Mouse (Mus musculus) urinary bladder, postnatal 36 days (tissue): ENCODE data around the gene Olfr8.
"Not testable (repeated sequence)": the region's sequence is repeated elsewhere in the genome, so short reads cannot be mapped to it uniquely, and the experiment has no call there.

ENCODE experiments used
- DNase-seq, 2 experiments: peaks; one replicate each; pipeline ENCODE4 v3.0.0; 2022; ENCODE audit warnings: low spot score in 2 of 2, mixed read lengths in 1 of 2

Olfr8 gene

DNA sequence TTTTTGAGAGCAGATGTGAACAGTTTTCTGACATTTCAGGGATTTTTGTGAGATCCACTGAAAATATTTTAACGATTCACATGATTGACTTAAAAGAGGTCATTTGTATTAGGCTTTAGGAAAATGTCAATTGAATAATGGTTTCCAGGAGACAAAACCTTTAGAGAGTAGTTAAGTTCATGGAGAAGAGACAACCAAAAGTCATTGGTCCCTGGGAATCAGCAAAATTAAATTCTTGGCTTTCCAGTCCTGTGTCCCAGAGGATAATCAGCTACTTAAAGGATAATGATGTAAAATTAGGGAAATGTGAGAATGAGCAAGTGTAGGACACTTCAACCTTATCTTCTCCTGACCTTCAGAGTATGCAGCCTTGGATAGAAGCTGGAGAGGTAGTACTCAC lies at the start of gene Olfr8:
Olfr8 (plus strand) TSS at position 301 of the 400 bp plus-strand sequence.
- not testable (repeated sequence) for DNase-seq

DNA sequence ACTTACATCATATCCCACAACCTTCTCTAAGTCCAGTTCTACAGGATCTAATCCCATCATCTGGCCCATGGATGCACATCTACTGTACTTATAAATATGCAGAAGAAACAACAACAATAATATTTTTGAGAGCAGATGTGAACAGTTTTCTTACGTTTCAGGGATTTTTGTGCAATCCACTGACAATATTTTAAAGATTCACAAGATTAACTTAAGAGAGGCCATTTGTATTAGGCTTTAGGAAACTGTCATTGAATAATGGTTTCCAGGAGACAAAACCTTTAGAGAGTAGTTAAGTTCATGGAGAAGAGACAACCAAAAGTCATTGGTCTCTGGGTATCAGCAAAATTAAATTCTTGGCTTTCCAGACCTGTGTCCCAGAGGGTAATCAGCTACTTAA lies 37.6 kb upstream of the Olfr8 start, which contains the start of gene Olfr1354:
Olfr1354 (plus strand) TSS at position 301 of the 400 bp plus-strand sequence.
- not testable (repeated sequence) for DNase-seq

DNA sequence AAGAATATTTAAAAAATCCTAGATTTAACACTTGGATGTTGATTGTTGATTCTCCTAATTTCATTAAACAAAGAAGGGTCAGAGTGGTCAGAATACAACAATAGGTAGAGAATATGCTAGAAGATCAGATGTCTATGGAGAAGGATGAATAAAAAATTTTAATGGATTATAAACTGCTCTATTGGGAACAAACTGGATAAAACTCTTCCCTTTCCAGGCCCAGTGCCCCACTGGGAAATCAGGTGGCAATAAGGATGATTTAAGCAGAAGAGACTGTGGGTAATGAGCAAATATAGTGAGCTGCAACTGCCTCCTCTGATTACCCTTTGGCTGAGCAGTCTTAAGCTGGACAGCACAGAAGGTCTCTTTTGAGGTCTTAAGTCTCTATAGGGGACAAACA lies 12.6 kb downstream of the Olfr8 start, which contains the start of gene Olfr1353:
Olfr1353 (plus strand) TSS at position 301 of the 400 bp plus-strand sequence.
- DNase-seq, result not testable (repeated sequence)

DNA sequence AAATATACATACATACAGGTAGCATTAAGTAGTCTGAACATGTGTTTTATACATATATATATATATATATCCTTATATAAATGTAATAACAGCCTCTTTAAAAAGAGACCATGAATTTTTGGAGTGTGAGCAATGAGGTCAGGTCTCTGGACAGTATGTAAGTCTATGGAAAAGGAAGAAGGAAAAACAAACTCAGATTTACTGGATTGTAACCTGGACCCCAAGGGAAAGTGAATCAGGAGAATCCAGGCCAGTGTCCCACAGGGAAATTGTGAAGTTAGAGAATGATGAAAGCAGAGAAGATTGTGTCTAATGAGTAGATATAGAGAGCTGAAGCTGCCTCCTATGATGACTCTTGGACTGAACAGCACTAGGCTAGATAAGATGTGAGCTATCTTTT lies 30.3 kb downstream of the Olfr8 start, which contains the start of gene Olfr1352:
Olfr1352 (plus strand) TSS at position 301 of the 400 bp plus-strand sequence.
- no peak for DNase-seq
